Mouse (Mus musculus) MEL (cell line): ENCODE results near the gene Kif26a. TPM values are rescaled to one million over a fixed set of nuclear protein-coding genes. Genes with fewer than 3 reads are reported as not detected.
A peak's percentile ranks its signal among the peaks of the same experiment; 100 is the strongest.

Experiments
- DNase-seq: peaks from one replicate; pipeline ENCODE4 v3.0.0; 2011; ENCODE audit warnings: low read depth, low spot score
- H3K27ac ChIP-seq: 2 replicates; pipeline ENCODE4 v1.5.1; 2012; ENCODE audit warnings: low read depth, mild to moderate bottlenecking, control low read depth, low read length, moderate library complexity; ENCODE audit not compliant: control insufficient read depth
- H3K27me3 ChIP-seq, 2 experiments: fragments of 150-350 bp in 1 of 2; sonication (generic) in 1 of 2; 2 replicates each; pipeline ENCODE4 v1.6.1; 2012; ENCODE audit warnings: low read length in 2 of 2, mild to moderate bottlenecking in 2 of 2, improper control_type of control experiment in 1 of 2, moderate library complexity in 1 of 2; ENCODE audit not compliant: insufficient read depth in 2 of 2, control insufficient read depth in 1 of 2
- H3K36me3 ChIP-seq, 2 experiments: 2 replicates each; pipeline ENCODE4 v1.6.1; 2012 to 2014; ENCODE audit warnings: low read length in 2 of 2, improper control_type of control experiment in 1 of 2, inconsistent platforms in 1 of 2, mild to moderate bottlenecking in 1 of 2; ENCODE audit not compliant: insufficient read depth in 2 of 2, control insufficient read depth in 1 of 2
- H3K4me1 ChIP-seq, 2 experiments: fragments of 150-350 bp in 1 of 2; sonication (generic) in 1 of 2; 2 replicates each; pipeline ENCODE4 v1.6.1; 2012; ENCODE audit warnings: low read length in 2 of 2, improper control_type of control experiment in 1 of 2, mild to moderate bottlenecking in 1 of 2; ENCODE audit not compliant: insufficient read depth in 2 of 2, control insufficient read depth in 1 of 2
- H3K4me3 ChIP-seq, 2 experiments: fragments of 150-350 bp in 1 of 2; sonication (generic) in 1 of 2; 2 replicates each; pipeline ENCODE4 v1.5.1; 2012; ENCODE audit warnings: low read depth in 2 of 2, low read length in 2 of 2, mild to moderate bottlenecking in 2 of 2, moderate library complexity in 2 of 2, control low read depth in 1 of 2, improper control_type of control experiment in 1 of 2; ENCODE audit not compliant: control insufficient read depth in 1 of 2, insufficient read depth in 1 of 2
- H3K79me2 ChIP-seq: 2 replicates; pipeline ENCODE4 v1.6.1; 2012; ENCODE audit warnings: mild to moderate bottlenecking, low read length, moderate library complexity; ENCODE audit not compliant: control insufficient read depth, poor library complexity, insufficient read depth
- H3K9ac ChIP-seq: 2 replicates; pipeline ENCODE4 v1.6.1; 2012; ENCODE audit warnings: low read depth, mild to moderate bottlenecking, control low read depth, low read length, moderate library complexity; ENCODE audit not compliant: control insufficient read depth, poor library complexity, severe bottlenecking
- H3K9me3 ChIP-seq: fragments of 150-350 bp; sonication (generic); replicated peaks from 2 replicates; pipeline ENCODE4 v1.6.1; 2012; ENCODE audit warnings: mild to moderate bottlenecking, low read length, improper control_type of control experiment, moderate library complexity; ENCODE audit not compliant: insufficient read depth
- CHD1 ChIP-seq: IDR thresholded peaks from 2 replicates; pipeline ENCODE4 v1.6.1; 2012; ENCODE audit warnings: low read depth, mild to moderate bottlenecking, inconsistent platforms, low read length, improper control_type of control experiment
- ELF1 ChIP-seq: IDR thresholded peaks from 2 replicates; pipeline ENCODE4 v1.6.1; 2014; ENCODE audit warnings: low read depth, mild to moderate bottlenecking, inconsistent platforms, low read length, improper control_type of control experiment, moderate library complexity
- EP300 ChIP-seq, 2 experiments: IDR thresholded peaks; 2 replicates each; pipeline ENCODE4 v1.6.1; 2011; ENCODE audit warnings: improper control_type of control experiment in 2 of 2, low read length in 2 of 2, low read depth in 1 of 2, mild to moderate bottlenecking in 1 of 2
- ETS1 ChIP-seq: IDR thresholded peaks from 2 replicates; pipeline ENCODE4 v1.6.1; 2012; ENCODE audit warnings: low read depth, mild to moderate bottlenecking, inconsistent platforms, low read length, improper control_type of control experiment, moderate library complexity
- GABPA ChIP-seq: IDR thresholded peaks from 2 replicates; pipeline ENCODE4 v1.6.1; 2012; ENCODE audit warnings: low read depth, mild to moderate bottlenecking, inconsistent platforms, low read length, improper control_type of control experiment, moderate library complexity
- GATA1 ChIP-seq: IDR thresholded peaks from 2 replicates; pipeline ENCODE4 v1.6.1; 2011; ENCODE audit warnings: low read depth, low read length, improper control_type of control experiment
- HCFC1 ChIP-seq: IDR thresholded peaks from 2 replicates; pipeline ENCODE4 v1.6.1; 2012; ENCODE audit warnings: low read depth, mild to moderate bottlenecking, inconsistent platforms, low read length, improper control_type of control experiment, moderate library complexity
- MAZ ChIP-seq: IDR thresholded peaks from 2 replicates; pipeline ENCODE4 v1.6.1; 2012; ENCODE audit warnings: low read depth, mild to moderate bottlenecking, inconsistent platforms, low read length, improper control_type of control experiment
- MXI1 ChIP-seq: IDR thresholded peaks from 2 replicates; pipeline ENCODE4 v1.6.1; 2011; ENCODE audit warnings: mild to moderate bottlenecking, low read depth, low read length, improper control_type of control experiment
- NELFE ChIP-seq: IDR thresholded peaks from 2 replicates; pipeline ENCODE4 v1.6.1; 2011; ENCODE audit warnings: low read depth, low read length, improper control_type of control experiment
- SMC3 ChIP-seq: IDR thresholded peaks from 2 replicates; pipeline ENCODE4 v1.6.1; 2011; ENCODE audit warnings: low read depth, low read length, improper control_type of control experiment
- TCF12 ChIP-seq: IDR thresholded peaks from 2 replicates; pipeline ENCODE4 v1.6.1; 2014; ENCODE audit warnings: low read depth, mild to moderate bottlenecking, inconsistent platforms, low read length, improper control_type of control experiment, moderate library complexity
- UBTF ChIP-seq: IDR thresholded peaks from 2 replicates; pipeline ENCODE4 v1.6.1; 2012; ENCODE audit warnings: low read depth, mild to moderate bottlenecking, inconsistent platforms, low read length, improper control_type of control experiment, moderate library complexity, borderline replicate concordance; ENCODE audit not compliant: insufficient read depth
- USF2 ChIP-seq, 2 experiments: IDR thresholded peaks; 2 replicates each; pipeline ENCODE4 v1.6.1; 2011 to 2012; ENCODE audit warnings: improper control_type of control experiment in 2 of 2, low read length in 2 of 2, borderline replicate concordance in 1 of 2, inconsistent platforms in 1 of 2, low read depth in 1 of 2, mild to moderate bottlenecking in 1 of 2; ENCODE audit not compliant: insufficient read depth in 1 of 2
- ZC3H11A ChIP-seq: IDR thresholded peaks from 2 replicates; pipeline ENCODE4 v1.6.1; 2012; ENCODE audit warnings: low read depth, mild to moderate bottlenecking, inconsistent platforms, low read length, improper control_type of control experiment
- polyA plus RNA-seq, 2 experiments: library from polyadenylated mRNA; stranded (reverse) in 1 of 2; unstranded in 1 of 2; fragments of >175 nt in 1 of 2; fragments of >200 nt in 1 of 2; gene quantifications; 2 replicates each; pipeline versions ENCODE4 v1.2.1 to v1.2.4; 2012; ENCODE audit warnings: low replicate concordance in 2 of 2, low read depth in 1 of 2; ENCODE audit not compliant: insufficient read length in 2 of 2, insufficient read depth in 1 of 2, missing spikeins in 1 of 2
- total RNA-seq: library from RNA; depleted of rRNA; stranded (reverse); fragments of 300-350 nt; gene quantifications from 2 replicates; pipeline ENCODE4 v1.2.3, GENCODE M21; 2012

Kif26a gene
- total and polyA plus RNA-seq, 3 experiments = 4.8 to 6.9 TPM; not detected in 1

- TF ChIP-seq EP300 (IDR thresholded peaks at IDR 0.05; ENCODE audit: low read depth in 1 of 2, low read length in 2 of 2) (no peak), ZC3H11A (peak; percentile 87), NELFE (no peak)
These were observed 665 bp upstream of the Kif26a start (continued) for GRCm38 (mm10) chr12:112145211-112145874.

GRCm38 (mm10) chr12:112147365-112147764 is 1.4 kb downstream of the Kif26a start:
- no peak overlapping the region for H3K27ac ChIP-seq
- no peaks in the 10 kb centered on the region for H3K27me3 ChIP-seq
- peaks cover 2% of the 10 kb centered on the region for H3K9me3 ChIP-seq
- H3K79me2 ChIP-seq = no peaks in the 10 kb centered on the region
- no peak for TF ChIP-seq ETS1
- peak; percentile 11; the same call in 1 of the 2 replicates for TF ChIP-seq MXI1
- TF ChIP-seq TCF12 = 0 out of 2 replicates have a peak, but pooled peaks have one; percentile 21
- no peak for DNase-seq
- H3K4me3 ChIP-seq = no peak overlapping the region
- H3K36me3 ChIP-seq = no peaks in the 10 kb centered on the region
- no peak overlapping the region for H3K9ac ChIP-seq
- H3K4me1 ChIP-seq = no peaks in the 10 kb centered on the region

GRCm38 (mm10) chr12:112150011-112150410 is 4.0 kb downstream of the Kif26a start:
- no peaks in the 10 kb centered on the region for H3K36me3 ChIP-seq
- H3K79me2 ChIP-seq = no peaks in the 10 kb centered on the region
- H3K9me3 ChIP-seq = peaks cover 8% of the 10 kb centered on the region
- no peak overlapping the region for H3K9ac ChIP-seq
- TF ChIP-seq ETS1 = no peak
- no peak for TF ChIP-seq SMC3
- TF ChIP-seq MAZ = no peak
- no peak for TF ChIP-seq UBTF
- no peak for TF ChIP-seq HCFC1
- no peak for TF ChIP-seq GABPA
- TF ChIP-seq USF2 (IDR thresholded peaks at IDR 0.05; ENCODE audit: borderline replicate concordance in 1 of 2, insufficient read depth in 1 of 2, low read depth in 1 of 2, low read length in 2 of 2) = no peak
- TF ChIP-seq GATA1 = no peak
- TF ChIP-seq NELFE = no peak
- TF ChIP-seq ELF1 = no peak
- TF ChIP-seq CHD1 = no peak
- DNase-seq = no peak
- no peak overlapping the region for H3K4me3 ChIP-seq
- H3K4me1 ChIP-seq = no peaks in the 10 kb centered on the region
- no peaks in the 10 kb centered on the region for H3K27me3 ChIP-seq
- H3K27ac ChIP-seq = no peak overlapping the region
